Mouse (Mus musculus): ENCODE measurements around the gene Mlh1. TPM values are rescaled to one million over a fixed set of nuclear protein-coding genes. Genes with fewer than 3 reads are reported as not detected.
A peak's percentile ranks its signal among the peaks of the same experiment; 100 is the strongest.

The Mlh1 gene
- 19.1 and 21.2 TPM in 2 replicates for polyA plus RNA-seq (2015; fragmentation: Nextera tagmentation; extraction: Ambion mirVana)

DNA sequence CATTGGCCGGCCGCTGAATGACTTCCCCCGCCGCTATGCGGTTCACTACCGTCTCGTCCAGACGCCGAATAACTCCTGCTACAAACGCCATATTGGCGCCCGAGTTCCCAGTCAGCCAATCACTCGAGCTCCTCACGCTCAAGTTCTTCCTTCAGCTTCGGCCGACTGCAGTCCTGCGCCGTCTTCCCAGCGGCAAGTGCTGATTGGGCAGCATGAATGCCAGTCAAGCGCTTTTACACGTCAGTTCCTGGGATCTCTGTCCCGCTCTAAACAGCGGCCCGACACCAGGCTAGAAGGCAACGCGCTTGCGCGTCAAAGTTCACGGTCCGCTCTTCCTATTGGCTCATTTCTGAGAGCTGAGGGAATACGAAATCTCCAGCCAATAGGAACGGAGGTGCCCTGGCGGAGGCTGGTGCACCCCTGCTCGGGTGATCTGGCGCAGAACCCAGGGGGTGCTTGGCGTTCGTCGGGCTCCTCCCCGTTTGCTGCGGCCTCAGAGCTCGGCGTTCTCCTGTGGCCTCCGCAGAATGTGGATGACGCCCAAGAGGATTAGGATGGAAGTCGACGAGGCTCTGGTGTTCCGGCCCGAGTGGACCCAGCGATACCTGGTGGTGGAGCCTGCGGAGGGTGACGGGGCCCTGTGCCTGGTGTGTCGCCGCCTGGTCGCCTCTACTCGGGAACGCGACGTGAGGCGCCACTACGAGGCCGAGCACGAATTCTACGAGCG lies at the start of gene Mlh1, which contains the start of gene Epm2aip1:
Gene Mlh1, minus strand, starts transcription at position 358 of the 727 bp plus-strand sequence.
Gene Epm2aip1, plus strand, starts transcription at position 496 of the 727 bp plus-strand sequence.
- Histone ChIP-seq H3K4me3 (ENCODE audit: low read depth, low read length) (peak within 1 kb of the TSS; percentile 97), H3K27me3 (ENCODE audit: control insufficient read depth, insufficient read depth, low read depth, low read length) (no peaks in the 10 kb centered on the region), H3K4me1 (ENCODE audit: control insufficient read depth, low read depth, low read length) (peaks cover 25% of the 10 kb centered on the region), H3K9me3 (replicated peaks; ENCODE audit: control insufficient read depth, low read length) (no peaks in the 10 kb centered on the region), H3K36me3 (ENCODE audit: control insufficient read depth, insufficient read depth) (peaks cover under 1% of the 10 kb centered on the region; the same call in 1 of the 2 replicates), H3K4me2 (ENCODE audit: low read depth, low read length) (peak within 1 kb of the TSS; percentile 87), H3K9ac (ENCODE audit: low read depth, low read length) (peak within 1 kb of the TSS; percentile 98), H3K27ac (ENCODE audit: low read length) (peak within 1 kb of the TSS; percentile 99)
- peak; percentile 94 for ATAC-seq (ENCODE audit: low read depth)
- WGBS (ENCODE audit: insufficient replicate concordance): under 1% methylated on average over 64 of the region's 64 CpGs

DNA sequence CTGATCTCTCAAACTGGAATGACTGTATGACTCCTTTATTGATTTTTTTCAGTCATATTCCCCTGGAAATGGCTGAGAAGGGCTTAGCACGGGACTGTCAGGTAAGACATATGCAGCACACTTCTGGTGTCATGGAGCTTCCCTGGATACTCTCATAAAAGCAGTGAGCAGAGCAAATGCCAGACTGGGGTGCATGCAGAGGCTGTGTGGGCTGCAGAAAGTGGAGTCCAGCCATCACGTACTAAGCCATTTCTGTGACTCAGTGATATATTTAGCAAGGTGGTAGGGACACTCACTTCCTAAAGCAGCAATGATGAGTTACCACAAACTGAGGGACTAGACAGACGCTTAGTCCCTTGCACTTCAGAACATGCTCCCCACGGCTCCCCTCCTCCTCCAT lies 49.3 kb upstream of the Mlh1 start:
- Histone ChIP-seq H3K27ac (ENCODE audit: low read length) (no peak overlapping the region), H3K9me3 (replicated peaks; ENCODE audit: control insufficient read depth, low read length) (no peaks in the 10 kb centered on the region), H3K27me3 (ENCODE audit: control insufficient read depth, insufficient read depth, low read depth, low read length) (no peaks in the 10 kb centered on the region; the same call in 1 of the 2 replicates), H3K36me3 (ENCODE audit: control insufficient read depth, insufficient read depth) (no peaks in the 10 kb centered on the region), H3K4me3 (ENCODE audit: low read depth, low read length) (no peak overlapping the region), H3K4me2 (ENCODE audit: low read depth, low read length) (no peak overlapping the region), H3K4me1 (ENCODE audit: control insufficient read depth, low read depth, low read length) (no peaks in the 10 kb centered on the region), H3K9ac (ENCODE audit: low read depth, low read length) (no peak overlapping the region)
- WGBS (ENCODE audit: insufficient replicate concordance): 54% methylated on average over 4 of the region's 4 CpGs
- no peak for ATAC-seq (ENCODE audit: low read depth)

DNA sequence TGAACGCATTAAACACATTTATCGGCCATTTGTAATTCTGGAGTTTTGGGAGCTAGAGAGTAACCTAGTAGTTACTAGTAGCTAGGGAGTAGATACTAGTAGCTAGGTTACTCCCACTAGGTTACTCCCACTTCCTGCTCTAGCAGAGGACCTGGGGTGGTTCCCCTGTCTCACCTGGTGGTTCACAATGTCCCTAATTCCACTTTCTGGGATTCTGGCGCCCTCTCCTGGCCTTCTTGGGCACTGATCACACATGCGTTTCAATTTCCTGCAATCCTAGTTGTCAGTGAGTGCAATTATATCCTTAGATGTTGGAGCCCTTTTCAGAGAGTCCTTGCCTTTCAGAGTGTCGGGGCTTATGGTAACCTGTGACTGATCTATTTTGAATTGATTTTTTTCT lies 42.6 kb upstream of the Mlh1 start:
- no peak for ATAC-seq (ENCODE audit: low read depth)
- Histone ChIP-seq H3K27me3 (ENCODE audit: control insufficient read depth, insufficient read depth, low read depth, low read length) (peaks cover 50% of the 10 kb centered on the region), H3K4me3 (ENCODE audit: low read depth, low read length) (no peak overlapping the region), H3K4me2 (ENCODE audit: low read depth, low read length) (no peak overlapping the region), H3K36me3 (ENCODE audit: control insufficient read depth, insufficient read depth) (no peaks in the 10 kb centered on the region), H3K27ac (ENCODE audit: low read length) (no peak overlapping the region), H3K4me1 (ENCODE audit: control insufficient read depth, low read depth, low read length) (no peaks in the 10 kb centered on the region; the same call in none of the 2 replicates), H3K9ac (ENCODE audit: low read depth, low read length) (no peak overlapping the region), H3K9me3 (replicated peaks; ENCODE audit: control insufficient read depth, low read length) (peaks cover 2% of the 10 kb centered on the region; the same call in 1 of the 2 replicates)
- 36% methylated on average over 5 of the region's 5 CpGs for WGBS (ENCODE audit: insufficient replicate concordance)

DNA sequence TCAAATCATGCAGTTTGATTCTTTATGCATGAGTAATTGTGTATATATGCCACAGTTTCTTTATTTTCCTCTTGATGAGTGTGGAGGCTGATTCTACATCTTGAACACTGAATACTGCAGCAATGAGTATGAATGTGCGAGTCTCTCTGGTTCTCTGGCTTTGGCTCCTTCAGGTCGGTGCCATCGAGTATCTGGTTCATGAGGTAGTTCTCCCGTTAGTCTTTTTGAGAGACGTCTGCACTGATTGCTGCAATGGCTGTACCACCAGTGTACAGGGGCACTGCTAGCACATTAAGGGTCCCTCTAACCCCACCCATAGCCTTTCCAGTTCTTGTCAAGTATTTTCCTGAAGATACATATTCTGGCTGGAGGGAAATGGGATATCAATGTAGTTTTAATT lies 42.2 kb upstream of the Mlh1 start:
- WGBS (ENCODE audit: insufficient replicate concordance): 20% methylated on average over 5 of the region's 5 CpGs
- H3K27ac ChIP-seq (ENCODE audit: low read length): no peak overlapping the region
- H3K36me3 ChIP-seq (ENCODE audit: control insufficient read depth, insufficient read depth): no peaks in the 10 kb centered on the region
- no peaks in the 10 kb centered on the region; the same call in none of the 2 replicates for H3K4me1 ChIP-seq (ENCODE audit: control insufficient read depth, low read depth, low read length)
- H3K9ac ChIP-seq (ENCODE audit: low read depth, low read length): no peak overlapping the region
- peaks cover 2% of the 10 kb centered on the region; the same call in 1 of the 2 replicates for H3K9me3 ChIP-seq (replicated peaks; ENCODE audit: control insufficient read depth, low read length)
- H3K4me2 ChIP-seq (ENCODE audit: low read depth, low read length): no peak overlapping the region
- H3K27me3 ChIP-seq (ENCODE audit: control insufficient read depth, insufficient read depth, low read depth, low read length): peaks cover 50% of the 10 kb centered on the region
- ATAC-seq (ENCODE audit: low read depth): no peak
- H3K4me3 ChIP-seq (ENCODE audit: low read depth, low read length): no peak overlapping the region

DNA sequence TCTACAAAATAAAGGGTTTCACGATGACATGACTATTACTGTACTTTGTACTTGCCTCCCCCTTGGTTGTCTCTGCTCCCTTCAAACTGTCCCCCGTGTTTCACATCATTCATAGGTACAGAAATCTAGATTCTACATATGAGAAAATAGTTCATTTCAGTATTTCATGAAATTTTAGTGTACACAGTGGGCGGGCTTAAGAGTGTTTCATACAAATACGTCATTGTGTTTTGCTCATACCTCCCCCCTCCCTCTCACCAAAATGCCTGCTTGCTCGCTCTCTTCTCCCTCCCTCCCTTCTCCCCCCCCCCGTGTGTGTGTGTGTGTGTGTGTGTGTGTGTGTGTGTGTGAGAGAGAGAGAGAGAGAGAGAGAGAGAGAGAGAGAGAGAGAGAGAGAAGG lies 41.7 kb upstream of the Mlh1 start:
- H3K9ac ChIP-seq (ENCODE audit: low read depth, low read length): no peak overlapping the region
- H3K27me3 ChIP-seq (ENCODE audit: control insufficient read depth, insufficient read depth, low read depth, low read length): peaks cover 50% of the 10 kb centered on the region
- H3K36me3 ChIP-seq (ENCODE audit: control insufficient read depth, insufficient read depth): no peaks in the 10 kb centered on the region
- H3K4me1 ChIP-seq (ENCODE audit: control insufficient read depth, low read depth, low read length): no peaks in the 10 kb centered on the region; the same call in none of the 2 replicates
- peaks cover 2% of the 10 kb centered on the region; the same call in 1 of the 2 replicates for H3K9me3 ChIP-seq (replicated peaks; ENCODE audit: control insufficient read depth, low read length)
- ATAC-seq (ENCODE audit: low read depth): no peak
- H3K4me2 ChIP-seq (ENCODE audit: low read depth, low read length): no peak overlapping the region
- no peak overlapping the region for H3K27ac ChIP-seq (ENCODE audit: low read length)
- H3K4me3 ChIP-seq (ENCODE audit: low read depth, low read length): no peak overlapping the region
- 20% methylated on average over 5 of the region's 6 CpGs for WGBS (ENCODE audit: insufficient replicate concordance)

DNA sequence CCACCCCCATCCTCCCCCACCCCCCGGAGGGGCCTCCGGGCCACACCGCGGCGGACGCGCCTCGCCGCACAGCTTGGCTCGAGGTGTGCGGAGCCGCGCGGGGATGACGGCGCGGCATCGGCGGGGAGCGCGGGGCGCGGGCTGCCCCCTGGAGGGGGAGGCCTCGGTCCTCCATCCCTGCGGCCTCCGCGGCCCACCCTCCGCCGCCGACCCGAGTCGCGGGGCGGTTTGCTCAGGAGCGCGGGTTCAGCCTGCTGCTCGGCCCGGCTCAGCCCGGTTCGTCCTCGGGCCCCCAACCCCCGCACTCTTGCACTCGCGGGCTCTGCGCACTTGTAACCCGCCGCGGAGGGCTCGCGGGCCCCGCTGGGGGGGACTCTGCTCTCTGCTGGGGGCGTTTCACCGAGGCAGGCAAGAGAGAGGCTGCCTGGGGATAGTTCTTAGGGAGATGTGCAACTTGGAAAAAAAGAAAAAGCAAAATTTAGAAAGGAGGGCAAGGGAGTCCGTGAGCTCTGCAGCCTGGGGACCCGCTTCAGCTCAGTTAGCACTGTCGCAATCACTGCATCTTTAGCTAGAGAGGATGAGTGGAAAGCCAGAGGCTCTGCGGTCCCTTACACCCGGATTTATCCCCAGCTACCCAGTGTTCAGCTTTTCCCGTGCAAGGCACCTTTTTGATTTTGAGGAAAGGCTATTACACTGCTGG lies 41.0 kb upstream of the Mlh1 start:
- H3K27ac ChIP-seq (ENCODE audit: low read length): no peak overlapping the region
- peak overlapping the region; percentile 46 for H3K4me3 ChIP-seq (ENCODE audit: low read depth, low read length)
- peaks cover 2% of the 10 kb centered on the region; the same call in 1 of the 2 replicates for H3K9me3 ChIP-seq (replicated peaks; ENCODE audit: control insufficient read depth, low read length)
- H3K4me1 ChIP-seq (ENCODE audit: control insufficient read depth, low read depth, low read length): no peaks in the 10 kb centered on the region; the same call in none of the 2 replicates
- H3K9ac ChIP-seq (ENCODE audit: low read depth, low read length): no peak overlapping the region
- peak overlapping the region; percentile 50 for H3K4me2 ChIP-seq (ENCODE audit: low read depth, low read length)
- H3K36me3 ChIP-seq (ENCODE audit: control insufficient read depth, insufficient read depth): no peaks in the 10 kb centered on the region
- WGBS (ENCODE audit: insufficient replicate concordance): under 1% methylated on average over 52 of the region's 59 CpGs
- no peak for ATAC-seq (ENCODE audit: low read depth)
- H3K27me3 ChIP-seq (ENCODE audit: control insufficient read depth, insufficient read depth, low read depth, low read length): peaks cover 50% of the 10 kb centered on the region

DNA sequence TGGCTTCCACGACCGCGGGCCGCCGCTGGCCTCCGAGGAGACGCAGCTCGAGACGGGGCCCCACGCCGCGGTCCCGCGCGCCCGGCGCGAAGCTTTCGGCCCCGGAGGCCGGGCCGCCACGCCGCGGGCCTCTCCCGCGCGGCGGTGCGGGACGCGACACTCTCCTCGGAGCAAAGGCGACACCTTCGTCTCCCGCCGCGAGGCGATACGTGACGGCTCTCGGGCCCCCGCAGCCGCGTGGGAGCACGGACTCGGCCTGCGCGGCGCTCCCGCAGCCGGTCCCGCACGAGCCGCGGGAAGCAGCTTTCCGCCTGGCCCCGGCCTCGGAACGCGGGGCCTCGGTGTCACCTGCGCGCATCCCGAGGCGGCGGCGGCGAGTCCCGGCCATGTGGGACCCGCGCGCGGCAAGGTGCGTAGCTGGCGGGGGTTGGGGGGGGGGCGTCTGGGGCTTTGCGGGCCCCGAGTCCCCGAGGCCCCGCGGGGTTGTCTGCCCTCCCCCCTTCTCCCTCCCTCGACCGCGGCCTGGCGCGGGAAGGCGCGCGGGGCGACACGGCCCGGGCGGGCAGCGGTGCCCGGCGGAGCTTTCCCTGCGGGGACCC lies 40.4 kb upstream of the Mlh1 start:
- peak overlapping the region; percentile 46 for H3K4me3 ChIP-seq (ENCODE audit: low read depth, low read length)
- H3K4me1 ChIP-seq (ENCODE audit: control insufficient read depth, low read depth, low read length): no peaks in the 10 kb centered on the region; the same call in none of the 2 replicates
- H3K9me3 ChIP-seq (replicated peaks; ENCODE audit: control insufficient read depth, low read length): peaks cover 2% of the 10 kb centered on the region; the same call in 1 of the 2 replicates
- H3K4me2 ChIP-seq (ENCODE audit: low read depth, low read length): peak overlapping the region; percentile 50
- peaks cover 50% of the 10 kb centered on the region for H3K27me3 ChIP-seq (ENCODE audit: control insufficient read depth, insufficient read depth, low read depth, low read length)
- H3K9ac ChIP-seq (ENCODE audit: low read depth, low read length): no peak overlapping the region
- H3K27ac ChIP-seq (ENCODE audit: low read length): no peak overlapping the region
- no peaks in the 10 kb centered on the region for H3K36me3 ChIP-seq (ENCODE audit: control insufficient read depth, insufficient read depth)
- no peak for ATAC-seq (ENCODE audit: low read depth)
- under 1% methylated on average over 43 of the region's 98 CpGs for WGBS (ENCODE audit: insufficient replicate concordance)

DNA sequence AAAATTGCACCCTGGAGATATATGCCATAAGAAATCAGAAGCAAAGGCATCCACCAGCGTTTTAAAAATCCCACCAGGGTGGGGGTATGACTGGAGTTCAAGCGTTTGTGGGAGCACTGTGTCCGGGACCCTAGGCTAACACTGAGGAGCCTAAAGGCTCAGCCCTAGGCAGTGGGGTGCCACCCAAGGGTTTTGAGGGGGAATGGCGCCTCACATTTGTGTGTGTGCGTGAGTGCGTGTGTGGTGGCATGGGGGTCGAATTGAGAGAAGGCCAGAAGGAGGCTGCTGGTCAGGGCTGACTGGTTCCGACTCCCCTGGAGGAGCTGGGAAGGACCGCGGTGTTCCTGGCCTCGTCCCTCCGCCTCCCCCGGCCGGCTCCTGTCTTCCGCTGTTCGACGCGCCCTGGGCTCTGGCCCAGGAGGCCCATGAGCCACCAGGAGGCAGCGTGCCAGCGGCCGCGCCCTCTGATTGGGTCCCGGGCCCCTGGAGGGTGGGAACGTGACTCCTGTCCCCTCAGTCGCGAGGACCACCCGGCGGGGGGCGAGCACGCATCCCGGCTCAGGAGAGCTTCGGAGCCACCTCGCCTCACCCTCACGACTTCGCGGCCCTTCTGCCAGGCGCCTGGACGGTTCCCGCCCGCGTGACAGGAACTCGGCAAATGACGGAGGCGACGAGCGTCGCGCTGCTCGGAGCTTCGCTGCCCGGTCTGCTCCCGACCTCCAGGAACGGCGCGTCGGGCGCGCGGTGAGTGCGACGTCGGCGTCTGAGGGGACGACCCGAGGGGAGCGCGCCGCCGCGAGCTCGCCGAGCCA lies 39.6 kb upstream of the Mlh1 start, which contains the start of gene Trank1:
Gene Trank1, plus strand, starts transcription at position 709 of the 812 bp plus-strand sequence.
- 11% methylated on average over 70 of the region's 72 CpGs for WGBS (ENCODE audit: insufficient replicate concordance)
- Histone ChIP-seq H3K36me3 (ENCODE audit: control insufficient read depth, insufficient read depth) (no peaks in the 10 kb centered on the region), H3K27me3 (ENCODE audit: control insufficient read depth, insufficient read depth, low read depth, low read length) (peaks cover 50% of the 10 kb centered on the region), H3K4me2 (ENCODE audit: low read depth, low read length) (peak within 1 kb of the TSS; percentile 50), H3K27ac (ENCODE audit: low read length) (no peak within 1 kb of the TSS), H3K4me1 (ENCODE audit: control insufficient read depth, low read depth, low read length) (no peaks in the 10 kb centered on the region; the same call in none of the 2 replicates), H3K9ac (ENCODE audit: low read depth, low read length) (no peak within 1 kb of the TSS), H3K4me3 (ENCODE audit: low read depth, low read length) (peak within 1 kb of the TSS; percentile 46), H3K9me3 (replicated peaks; ENCODE audit: control insufficient read depth, low read length) (peaks cover 2% of the 10 kb centered on the region; the same call in 1 of the 2 replicates)
- 0 out of 2 replicates have a peak, but pooled peaks have one; percentile 13 for ATAC-seq (ENCODE audit: low read depth)
